Mouse (Mus musculus) kidney, postnatal 10 days (tissue): ENCODE measurements around the gene Zc3h12a.

ENCODE experiments used
- DNase-seq: peaks from one replicate; pipeline ENCODE4 v3.0.0; 2021; ENCODE audit warnings: mixed read lengths

Gene Zc3h12a

DNA sequence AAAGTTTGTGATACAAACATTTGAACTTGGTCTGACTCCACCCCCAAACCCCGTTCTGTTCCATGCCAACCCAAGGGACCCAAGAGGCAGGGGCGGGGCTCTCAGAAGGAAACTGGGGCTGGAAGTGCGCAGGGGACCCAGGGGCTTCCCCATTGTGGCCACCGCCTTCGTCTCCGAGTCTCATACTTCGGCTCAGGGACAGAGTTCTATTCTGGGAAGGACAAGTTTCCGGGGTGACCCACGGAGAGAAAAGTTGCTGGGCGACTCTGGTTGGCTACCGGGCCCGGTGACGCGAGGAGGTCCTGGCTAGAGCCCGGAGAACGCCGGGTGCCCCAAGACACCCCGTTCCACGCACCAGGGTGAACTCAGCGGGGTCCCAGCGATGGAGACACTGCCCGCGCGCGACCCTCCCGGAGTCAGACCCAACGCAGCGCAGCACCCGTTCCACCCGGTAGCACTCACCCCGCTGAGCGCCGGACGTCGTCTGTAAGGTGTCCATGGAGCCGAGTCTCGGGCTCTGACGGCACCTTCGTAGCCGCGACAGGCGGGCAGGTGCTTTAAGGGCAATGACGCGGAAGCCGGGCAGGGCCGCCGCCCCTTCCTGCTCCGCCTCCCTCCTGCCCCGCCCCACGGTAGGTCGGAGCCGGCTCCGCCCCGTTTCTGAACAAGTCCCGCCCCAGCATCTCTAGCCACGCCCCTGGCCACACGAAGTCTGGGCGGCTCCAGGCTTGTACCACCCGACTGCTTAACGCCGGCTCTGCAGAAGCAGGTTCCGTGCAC lies at the start of gene Zc3h12a:
TSS of gene Zc3h12a (minus strand) at position 536 of the 780 bp plus-strand sequence.
- DNase-seq, result peak; percentile 95

DNA sequence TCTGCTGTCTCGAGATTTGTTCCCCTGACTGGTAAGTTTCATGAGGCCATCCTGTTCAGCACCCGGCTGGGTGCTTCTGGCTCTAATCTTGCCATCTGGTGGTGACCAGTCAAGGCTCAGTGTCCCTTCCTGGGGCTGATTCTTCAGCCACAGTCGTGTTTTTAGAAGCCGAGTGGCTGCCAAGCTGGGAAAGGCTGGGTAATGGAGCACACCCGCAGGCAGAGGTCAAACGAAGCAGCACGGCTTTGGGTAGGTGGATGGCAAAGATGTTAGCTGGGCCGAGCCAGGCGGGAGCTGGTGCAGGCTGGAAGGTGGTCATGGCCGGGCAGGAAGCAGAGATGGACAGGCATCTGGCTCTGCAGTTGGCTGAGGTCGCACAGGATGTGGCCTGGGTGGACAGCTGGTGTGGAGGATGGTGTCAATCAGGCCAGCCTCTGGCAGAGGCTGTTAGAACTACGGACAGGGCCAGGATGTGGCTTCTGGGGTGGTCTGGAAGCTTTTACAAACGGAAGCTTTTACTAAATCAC lies 49.1 kb upstream of the Zc3h12a start:
- peak; percentile 66 for DNase-seq

DNA sequence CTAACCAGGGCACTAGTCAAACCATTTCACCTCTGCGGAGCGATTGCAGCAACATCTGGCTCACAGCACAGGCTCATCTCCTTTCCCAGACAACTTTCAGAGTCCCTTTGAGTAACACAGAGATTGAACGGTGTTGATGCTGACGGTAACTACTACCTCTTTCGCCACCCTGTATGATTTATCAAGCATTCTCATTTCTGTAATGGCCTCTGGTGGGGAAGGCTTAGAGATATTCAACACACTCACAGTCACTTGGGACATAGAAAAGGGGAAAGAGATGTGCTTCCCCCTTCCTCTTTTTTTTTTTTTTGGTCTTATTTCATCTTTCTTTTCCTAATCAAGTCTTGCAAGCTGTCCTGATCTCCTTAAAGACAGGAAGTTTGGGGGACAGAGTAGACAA lies 48.5 kb upstream of the Zc3h12a start:
- DNase-seq, result no peak

DNA sequence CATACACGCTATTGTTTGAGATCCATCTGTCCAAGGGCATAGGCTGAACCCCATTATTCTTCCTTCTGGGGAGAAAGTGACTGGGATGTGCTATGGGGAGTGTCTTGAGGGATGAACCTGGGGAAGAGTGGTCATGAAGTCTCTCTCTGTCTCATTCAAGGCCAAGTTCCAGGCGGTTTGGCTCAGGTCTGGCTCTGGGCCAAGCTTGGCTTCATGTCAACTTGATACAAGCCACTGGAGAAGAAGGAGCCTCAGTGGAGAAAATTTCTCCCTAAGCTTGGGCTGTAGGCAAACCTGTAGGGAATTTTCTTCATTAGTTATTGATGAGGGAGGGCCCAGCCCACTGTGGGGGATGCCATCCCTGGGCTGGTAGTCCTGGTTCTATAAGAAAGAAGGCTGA lies 48.0 kb upstream of the Zc3h12a start:
- DNase-seq, result peak; percentile 85

DNA sequence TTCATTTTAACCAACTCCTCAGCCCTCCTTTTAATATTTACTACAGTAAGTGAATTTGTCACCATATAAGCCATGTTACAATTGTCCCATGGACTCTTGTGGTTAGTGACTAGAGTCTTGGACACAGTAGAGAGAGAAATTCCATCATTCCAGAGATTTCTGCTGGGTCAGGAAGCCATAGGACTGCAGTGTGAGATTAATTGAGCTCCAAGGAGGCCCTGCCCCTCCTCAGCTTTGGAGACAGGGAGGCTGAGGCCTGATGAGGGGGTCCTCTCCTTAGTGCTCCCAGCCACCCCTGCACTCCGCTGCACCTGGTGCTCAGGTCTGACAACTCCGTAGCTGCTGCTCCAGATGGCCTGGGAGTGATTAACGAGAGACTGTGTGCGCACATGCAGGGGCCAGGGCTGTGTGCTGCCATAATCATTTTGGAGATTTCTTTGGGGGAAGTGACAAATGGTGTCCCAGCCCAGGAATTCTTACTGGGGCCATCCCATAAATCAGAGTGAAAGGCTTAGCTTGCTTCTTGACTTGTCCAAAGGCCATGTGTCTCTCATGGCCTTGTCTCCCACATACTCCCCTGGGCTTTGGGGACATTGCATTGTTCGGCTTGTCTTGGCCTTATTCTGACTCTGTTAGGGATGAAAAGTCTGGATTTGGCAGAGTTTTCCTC lies 47.0 kb upstream of the Zc3h12a start:
- peak; percentile 38 for DNase-seq

DNA sequence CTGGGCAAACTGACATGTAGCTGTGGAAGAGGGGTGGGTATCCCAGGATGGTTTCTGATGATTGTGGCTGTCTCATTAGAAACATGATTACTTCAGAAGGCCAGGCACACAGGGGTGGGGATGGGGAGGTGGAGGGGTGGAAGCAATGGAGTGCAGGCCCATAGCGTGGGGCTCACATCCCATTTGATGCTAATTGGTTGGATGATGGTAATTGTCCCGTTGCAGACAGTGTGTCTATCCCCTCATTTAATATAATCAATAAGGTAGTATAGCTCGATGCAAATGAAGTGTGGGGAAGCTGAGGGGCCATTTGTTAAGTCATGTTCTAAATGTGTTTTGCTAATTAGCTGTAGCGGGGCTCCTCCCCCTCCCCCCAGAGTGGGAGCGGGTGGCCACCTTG lies 45.5 kb upstream of the Zc3h12a start:
- DNase-seq, result no peak

DNA sequence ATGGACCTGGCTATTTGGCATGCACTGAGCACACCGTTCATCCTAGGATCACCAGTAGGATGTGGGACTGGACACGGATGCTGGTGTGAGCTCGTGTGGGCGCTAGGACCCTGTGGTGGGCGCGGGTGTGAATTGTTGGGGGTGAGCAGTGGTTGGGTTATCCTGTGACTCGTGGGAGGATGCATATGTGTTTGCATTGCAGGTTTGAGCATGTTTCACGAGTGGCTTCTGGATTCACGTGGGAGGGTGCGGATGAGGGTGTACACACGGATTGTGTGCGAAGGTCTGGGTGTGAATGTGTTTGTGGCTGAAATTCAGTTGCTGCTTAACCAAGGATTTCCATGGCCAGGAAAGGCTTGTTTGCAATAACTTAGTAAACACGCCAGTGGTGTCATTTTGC lies 45.1 kb upstream of the Zc3h12a start:
- no peak for DNase-seq

DNA sequence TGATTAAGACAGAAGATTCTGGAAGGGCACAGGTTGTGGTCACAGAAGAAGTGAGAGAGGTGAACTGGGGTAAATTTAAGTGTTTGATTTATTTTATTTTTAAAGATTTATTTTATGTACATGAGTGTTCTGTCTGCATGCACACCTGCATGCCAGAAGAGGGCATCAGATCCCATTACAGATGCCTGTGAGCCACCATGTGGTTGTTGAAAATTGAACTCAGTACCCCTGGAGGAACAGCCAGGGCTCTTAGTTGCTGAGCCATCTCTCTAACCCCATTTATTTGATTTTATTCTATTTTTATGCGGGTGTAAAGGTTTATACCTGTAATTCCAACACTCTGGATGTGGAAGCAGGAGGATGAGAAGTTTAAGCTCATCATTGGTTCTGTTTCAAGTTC lies 40.1 kb upstream of the Zc3h12a start:
- DNase-seq, result no peak

DNA sequence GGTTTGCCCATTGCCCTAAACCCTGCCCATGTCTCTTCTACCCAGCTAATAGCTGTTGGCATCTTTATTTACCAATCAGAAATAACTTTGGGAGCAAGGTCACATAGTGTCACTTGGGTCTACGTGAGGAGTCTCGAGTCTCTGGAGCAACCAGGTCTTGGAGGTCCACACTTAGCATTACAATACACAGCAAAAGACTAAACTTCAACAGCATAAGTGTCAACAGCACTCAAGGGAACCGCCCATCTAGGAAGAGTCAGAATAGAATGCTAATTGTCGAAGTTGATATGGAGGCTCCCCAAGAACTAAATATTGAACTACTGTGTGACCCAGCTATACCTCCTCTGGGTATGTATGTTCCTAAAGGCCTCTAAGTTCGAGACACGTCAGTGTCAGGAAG lies 37.2 kb upstream of the Zc3h12a start:
- no peak for DNase-seq

DNA sequence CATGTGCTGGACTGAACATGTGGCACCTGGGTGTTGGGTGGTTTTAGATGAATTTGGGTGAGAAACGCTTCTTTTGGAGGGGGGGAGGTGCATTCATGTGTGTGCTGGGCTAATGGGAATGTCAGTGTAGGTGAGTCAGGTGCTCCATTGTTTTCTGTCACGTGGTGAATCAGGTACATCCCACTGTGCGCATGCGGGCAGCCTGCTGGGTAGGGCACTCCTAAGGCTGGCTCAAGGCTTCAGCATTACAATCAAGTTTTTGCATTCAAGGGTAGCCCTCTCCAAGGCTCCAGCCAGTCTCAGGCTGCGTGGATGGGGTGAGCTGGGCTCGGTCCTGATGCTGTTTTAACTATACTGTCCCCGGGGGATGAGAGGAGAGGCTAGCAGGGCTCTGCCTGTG lies 35.1 kb upstream of the Zc3h12a start:
- DNase-seq, result no peak

DNA sequence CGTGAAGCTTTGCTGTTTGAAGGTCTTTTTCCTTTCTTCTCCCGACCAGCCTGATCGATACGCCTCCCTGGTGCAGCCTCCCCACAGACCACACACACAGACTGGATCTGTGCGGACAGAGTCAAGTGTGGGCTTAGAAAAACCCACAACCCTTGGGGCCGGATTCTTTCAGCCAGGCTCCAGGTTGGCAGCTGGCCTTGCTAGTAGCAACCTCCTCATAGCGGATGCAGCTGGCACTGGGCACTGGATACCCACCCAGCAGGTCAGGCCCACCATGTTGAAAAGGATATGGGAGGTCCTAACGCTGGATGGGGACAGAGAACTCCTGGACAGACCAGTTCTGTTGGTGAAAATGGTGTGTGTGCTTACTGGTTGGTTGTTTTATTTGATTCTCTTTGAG lies 33.8 kb upstream of the Zc3h12a start:
- DNase-seq, result no peak

DNA sequence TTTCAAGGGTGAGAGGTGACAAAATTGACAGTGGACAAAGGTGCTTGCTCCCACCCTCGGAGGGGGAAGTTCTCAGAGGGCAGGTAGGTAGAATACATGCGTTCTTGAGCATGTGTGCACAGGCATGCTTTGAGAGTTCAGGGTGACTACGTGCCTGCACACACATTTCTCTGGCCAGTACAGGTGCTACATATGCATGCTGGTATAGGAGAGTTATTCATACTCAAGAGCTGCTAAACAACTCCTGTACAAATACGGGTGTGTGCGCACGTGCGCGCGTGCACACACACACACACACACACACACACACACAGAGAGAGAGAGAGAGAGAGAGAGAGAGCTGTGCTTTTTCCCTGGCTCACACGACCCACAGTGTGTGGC lies 33.3 kb upstream of the Zc3h12a start:
- no peak for DNase-seq

DNA sequence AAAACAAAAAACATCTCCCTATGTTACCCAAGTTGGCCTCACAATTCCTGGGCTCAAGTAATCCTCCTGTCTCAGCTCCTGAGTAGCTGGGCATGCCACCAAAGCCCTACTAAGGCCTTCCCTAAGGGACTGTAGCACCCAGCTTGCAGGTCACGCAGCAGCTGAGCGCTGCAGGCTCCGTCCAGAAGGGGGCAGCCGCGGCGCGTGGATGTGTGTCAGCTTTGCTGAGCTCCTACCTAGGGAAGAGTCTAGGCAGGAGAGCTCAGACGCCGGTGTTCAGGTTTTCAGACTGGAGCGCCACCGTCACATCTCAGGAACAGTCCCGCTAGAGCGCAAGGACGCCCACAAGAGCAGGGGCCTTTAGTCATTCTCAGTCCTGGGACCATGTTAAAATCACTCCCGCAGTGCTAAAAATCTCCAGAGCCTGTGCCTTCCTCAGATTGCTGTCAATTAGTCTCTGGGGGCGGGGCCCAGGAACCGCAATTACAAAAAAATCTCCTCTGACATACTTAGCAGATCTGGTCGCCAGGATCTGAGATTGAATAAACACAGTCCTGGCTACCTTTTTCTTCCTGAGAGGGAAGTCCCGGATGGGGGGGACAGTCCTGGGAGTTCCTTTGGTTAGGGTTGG lies 32.8 kb upstream of the Zc3h12a start:
- peak; percentile 93 for DNase-seq

DNA sequence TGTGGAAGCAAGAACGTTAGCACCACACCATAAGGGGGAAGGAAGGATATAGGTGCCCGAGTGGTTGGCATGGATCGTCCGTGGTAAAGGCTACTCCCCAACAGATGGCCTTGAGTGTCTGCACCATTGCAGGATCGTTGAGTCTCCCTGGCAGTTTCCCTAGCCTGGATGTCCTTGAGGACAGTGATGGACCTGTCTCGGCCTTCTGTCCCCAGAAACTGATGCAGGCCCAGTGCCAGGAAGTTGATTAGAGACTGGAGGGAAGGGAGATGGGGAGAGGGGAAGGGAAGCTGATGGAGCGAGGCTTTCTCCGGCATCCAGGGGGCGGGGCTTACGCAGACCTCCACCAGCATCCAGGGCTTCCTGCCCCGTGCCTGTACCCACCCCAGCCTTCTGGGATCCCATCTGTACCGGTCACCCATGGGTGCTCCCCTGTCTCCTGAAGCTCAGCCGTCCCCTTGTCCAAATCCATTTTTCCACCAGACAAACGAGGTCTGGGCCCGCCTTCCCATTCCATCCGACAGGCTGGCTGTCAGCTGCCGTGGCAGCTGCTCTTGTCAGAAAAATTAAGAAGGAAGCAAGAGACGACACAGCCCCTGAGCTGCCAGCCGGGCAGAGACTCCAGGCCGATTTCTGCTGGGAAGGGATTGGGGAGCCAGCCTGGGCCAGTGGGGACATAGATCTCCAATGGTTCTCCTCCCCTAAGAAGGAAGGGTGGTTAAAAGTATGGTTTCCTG lies 31.1 kb upstream of the Zc3h12a start:
- no peak for DNase-seq

DNA sequence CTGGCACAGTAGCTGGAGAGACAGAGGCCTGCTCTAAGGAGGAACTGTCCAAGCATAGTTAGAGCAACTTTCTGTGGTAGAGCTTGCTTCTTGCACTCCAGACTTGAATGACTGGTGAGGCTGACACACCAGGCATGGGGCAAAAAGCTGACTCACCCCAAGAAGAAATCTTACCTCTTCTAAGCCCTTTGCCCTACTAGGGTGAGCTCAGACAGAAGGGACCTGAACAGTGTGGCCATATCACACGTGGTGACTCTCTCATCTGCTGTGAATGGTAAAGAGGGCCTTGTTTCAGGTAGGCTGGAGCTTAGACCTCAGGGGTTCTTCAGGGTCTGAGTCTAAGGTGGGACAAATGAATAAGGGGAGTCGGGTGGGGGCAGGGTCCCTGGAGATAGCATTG lies 30.4 kb upstream of the Zc3h12a start:
- DNase-seq, result no peak

DNA sequence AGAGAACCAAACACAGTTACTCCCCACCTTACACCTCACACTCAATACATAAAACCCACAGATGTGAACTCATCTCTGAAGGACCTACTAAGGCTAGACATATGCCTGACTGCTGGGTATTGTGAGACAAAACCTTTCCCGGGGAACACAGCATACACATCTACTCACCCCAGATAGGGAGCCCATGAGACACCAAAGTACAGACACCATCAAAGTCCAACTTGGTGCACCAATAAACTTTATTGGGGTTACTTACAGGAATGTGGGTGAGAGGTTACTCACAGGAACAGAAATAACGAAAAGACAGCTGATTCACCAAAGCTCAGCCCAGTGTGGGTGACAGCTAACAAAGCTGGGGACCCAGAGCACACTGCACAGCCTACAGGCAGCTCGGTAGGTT lies 29.7 kb upstream of the Zc3h12a start:
- DNase-seq, result no peak

DNA sequence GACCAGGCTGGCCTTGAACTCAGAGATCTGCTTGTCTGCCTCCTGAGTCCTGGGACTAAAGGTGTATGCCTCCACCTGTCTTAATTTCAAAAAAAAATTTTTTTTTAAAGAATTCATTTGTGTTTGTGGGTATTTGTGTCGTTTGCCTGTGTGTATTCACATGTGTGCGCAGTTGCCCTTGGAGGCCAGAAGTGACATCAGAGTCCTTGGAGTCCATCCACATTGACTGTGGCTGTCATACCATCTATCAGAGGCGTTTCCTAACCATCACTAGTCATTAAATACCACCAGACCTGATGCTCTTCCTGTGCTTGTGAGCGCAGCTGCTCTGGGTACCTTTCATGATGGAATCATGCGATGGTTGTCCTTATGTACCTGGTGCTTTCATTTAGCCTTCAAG lies 28.0 kb upstream of the Zc3h12a start:
- DNase-seq, result no peak

DNA sequence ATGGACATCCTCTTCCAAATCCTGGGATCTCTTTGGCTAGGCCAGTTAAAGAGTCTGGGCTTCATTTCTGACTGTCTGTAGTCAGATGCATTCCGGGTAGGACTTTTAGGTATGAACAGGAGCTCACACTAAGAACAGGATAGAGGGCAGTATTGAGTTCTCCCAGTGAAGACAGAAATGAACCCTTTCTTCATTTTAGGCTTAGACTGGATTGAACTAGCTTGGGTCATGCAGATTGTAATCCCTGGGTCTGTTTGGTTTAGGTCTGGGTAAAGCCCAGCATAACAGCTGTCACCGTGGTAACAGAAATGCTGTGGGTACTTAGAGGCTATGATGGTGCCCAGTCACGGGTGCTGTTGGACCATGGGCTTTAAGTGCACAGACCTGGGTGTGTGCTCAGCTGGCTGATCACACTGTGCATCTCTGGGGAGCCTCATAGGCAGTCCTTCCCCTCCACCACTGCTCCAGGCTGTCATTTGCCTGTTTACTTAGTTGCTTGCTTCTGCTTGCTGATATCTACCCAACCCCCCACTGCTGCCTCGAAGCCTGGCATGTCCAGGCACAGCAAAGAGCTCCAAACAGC lies 26.1 kb upstream of the Zc3h12a start:
- no peak for DNase-seq

DNA sequence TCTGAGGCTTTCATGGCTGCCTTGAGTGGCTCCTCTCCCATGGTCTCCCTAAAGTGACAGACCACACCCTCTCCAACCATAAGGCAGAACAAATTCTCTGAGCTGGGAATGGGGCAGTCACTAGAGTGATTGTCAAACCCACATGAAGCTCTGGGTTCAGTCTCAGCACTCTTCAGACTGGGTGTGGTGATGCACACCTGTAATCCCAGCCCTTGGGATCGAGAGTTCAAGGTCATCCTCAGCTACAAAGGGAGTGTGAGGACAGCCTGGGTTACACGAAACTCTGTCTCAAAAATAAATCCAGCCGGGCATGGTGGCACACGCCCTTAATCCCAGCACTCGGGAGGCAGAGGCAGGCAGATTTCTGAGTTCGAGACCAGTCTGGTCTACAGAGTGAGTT lies 24.8 kb upstream of the Zc3h12a start:
- DNase-seq, result no peak

DNA sequence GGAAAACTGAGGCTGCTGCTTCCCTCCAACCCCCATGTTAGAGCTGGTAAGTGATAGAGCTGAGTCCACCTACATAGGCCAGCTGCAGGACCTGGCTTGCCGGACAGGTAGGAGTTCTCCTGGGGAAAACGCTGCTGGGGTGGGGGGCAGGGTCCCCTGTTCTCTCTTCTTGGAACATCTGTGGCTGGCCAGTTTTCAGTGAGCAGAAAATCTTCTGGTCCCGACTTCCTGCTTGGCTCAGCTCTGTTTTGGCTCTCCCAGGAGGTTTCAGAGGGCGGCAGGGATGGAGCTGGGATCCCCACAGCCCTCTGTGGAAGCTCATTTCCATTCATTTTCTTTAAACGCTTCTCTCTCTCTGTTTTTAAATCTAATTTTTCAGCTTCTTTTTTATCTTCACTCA lies 21.8 kb upstream of the Zc3h12a start:
- DNase-seq, result peak; percentile 35

DNA sequence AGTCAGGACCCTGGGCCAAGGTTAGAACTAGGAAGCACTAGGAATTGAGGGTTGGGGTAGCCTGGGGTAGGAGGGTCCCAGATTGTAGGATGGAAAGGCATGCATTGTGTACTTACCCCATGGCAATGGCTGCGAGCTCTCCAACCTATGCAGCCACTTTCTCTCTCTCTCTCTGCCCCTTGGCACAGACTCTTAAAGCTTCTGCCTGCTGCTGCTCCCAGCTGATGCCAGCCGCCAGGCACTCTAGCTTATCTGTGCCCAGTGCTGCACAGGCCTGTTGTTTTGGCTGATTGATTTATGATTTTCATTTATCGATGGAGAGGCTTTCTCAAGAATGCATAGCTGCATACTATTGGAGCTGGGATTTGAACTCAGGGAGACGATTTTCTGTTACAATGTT lies 20.3 kb upstream of the Zc3h12a start:
- DNase-seq, result no peak

DNA sequence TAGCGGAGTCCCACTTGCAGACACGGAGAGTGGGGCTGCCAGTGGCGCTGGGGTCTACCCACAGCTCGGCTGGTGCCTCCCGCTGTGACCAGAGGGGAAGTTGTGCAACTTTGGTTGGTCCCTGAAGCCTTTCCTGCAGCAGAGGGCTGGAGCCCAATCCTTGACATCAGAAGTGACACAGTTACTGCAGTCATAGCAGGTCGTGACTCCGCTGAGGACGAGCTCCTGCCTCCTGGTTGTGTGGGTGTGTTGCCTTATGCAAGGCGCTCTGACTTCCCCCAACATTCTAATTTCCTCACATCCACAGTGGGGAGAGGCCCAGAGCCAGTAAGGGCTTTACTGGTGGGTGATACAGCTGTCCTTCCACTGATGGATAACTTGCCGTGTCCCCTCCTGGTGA lies 17.6 kb upstream of the Zc3h12a start:
- DNase-seq, result no peak

DNA sequence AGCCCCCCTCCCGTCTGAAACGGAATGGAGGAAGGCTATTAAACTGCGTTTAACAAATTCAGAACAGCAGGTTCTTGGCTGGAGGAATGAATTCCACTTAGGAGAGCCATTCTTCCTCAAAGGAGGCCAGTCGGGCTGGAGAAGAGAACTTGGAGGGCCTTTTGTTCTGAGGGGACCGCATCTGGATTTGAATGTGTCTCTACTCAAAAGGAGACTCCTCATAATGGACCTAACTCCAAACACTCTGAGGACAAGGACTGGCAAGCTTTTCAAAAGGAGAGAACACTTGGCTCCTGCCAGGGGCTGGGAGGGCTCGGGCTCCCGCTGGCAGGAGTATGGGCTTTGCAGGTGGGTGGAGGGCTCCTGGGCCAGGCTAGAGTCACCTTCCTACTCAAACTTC lies 17.0 kb upstream of the Zc3h12a start:
- no peak for DNase-seq
